Mouse (Mus musculus): Measurements from ENCODE around the gene Fasn.
A peak's percentile ranks its signal among the peaks of the same experiment; 100 is the strongest.
"Not testable (repeated sequence)": the region's sequence is repeated elsewhere in the genome, so short reads cannot be mapped to it uniquely, and the experiment has no call there.

Gene Fasn

DNA sequence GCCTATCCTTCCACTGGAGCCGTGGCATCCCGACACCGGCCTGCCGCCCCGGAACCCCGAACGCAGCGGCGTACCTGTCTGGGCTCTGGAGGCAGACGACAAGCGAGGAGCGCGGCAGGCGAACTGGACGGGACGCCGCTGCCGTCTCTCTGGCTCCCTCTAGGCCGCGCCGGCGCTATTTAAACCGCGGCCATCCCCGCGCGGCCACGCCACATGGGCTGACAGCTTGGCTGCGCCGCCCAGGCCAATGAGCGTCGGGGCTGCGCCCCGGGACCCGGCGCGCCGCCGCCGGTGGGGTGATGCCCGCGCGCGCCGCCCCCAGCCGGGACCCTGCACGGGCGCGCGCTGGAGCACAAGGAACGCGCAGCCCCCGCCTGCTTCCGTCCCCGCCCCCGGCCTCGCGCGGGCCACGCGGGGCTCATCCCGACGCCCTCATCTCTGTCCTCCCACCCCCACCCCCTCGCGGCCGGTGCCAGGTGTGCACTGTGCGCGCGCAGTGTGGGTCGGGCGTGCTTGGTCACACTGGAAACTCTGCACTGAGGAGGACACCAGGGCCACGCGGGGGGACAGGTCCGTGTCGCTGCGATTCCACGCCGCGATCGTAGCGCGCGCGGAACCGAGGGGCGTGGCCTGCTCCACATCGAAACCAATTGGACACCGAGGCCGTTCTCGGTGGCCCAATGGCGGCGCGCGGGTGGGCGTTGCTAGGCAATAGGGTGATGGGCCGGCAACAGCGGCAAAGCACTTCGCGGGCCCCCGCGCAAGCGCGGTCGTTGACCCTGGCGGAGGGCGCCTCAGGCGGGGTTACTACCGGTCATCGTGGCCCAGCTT, at the start of gene Fasn:
Gene Fasn (minus strand): TSS at position 592 of the 831 bp plus-strand sequence.
- peak; percentile 96 for DNase-seq

DNA sequence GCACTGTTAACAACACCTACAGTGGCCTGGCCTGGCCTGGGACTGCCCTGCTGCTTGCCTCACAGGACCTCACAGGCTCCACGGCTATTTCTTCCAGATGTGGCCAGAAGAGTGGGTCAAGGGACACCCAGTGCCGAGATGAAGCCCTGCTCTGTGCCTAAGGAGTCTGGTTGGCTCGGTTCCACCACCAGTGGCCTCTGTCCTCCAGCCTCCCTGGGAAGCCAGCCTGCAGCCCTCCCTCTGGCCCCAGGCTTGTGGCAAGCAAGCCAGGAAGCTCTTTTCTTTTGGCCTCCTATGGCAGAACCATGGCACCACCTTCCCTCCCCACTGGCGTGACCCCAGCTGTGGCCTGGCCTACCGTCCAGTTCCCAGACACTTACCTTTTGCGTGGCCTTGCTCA, 48.9 kb upstream of the Fasn start:
- no peak for DNase-seq

DNA sequence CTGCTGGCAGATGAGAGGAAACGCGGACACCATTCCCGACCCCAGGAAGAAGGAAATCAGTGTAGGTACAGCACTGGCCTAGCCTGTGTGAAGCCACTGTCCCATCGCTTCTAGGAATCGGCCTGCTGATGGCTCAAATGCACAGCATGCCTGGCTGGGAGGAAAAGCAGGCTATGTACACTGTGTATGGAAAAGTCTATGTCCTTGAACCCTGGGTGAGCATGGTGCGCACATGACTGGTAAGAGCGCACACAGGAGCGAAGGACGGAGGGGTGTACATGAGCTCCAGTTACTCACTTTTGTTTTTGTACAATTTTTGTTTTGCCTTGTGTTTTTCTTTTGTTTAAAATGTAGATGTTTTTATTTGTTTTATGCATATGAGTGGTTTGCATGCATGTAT, 47.2 kb upstream of the Fasn start:
- no peak for DNase-seq

DNA sequence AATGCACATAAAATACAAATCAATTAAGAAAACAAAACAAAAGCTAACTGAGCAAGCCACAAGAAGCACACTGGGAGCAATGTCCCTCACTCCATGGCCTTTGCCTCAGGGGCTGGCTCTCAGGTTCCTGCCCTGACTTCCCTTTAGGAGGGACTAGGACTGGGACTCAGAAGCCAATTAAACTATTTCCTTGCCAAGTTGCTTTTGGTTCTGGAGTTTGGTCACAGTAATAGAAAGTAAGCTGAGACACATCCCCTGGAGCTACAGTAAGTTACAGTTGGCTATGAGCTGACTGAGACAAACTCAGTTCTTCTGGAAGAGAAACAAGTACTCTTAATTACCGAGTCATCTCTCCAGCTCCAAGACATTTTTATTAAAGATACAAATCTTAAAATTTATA, 41.5 kb upstream of the Fasn start:
- DNase-seq, result no peak

DNA sequence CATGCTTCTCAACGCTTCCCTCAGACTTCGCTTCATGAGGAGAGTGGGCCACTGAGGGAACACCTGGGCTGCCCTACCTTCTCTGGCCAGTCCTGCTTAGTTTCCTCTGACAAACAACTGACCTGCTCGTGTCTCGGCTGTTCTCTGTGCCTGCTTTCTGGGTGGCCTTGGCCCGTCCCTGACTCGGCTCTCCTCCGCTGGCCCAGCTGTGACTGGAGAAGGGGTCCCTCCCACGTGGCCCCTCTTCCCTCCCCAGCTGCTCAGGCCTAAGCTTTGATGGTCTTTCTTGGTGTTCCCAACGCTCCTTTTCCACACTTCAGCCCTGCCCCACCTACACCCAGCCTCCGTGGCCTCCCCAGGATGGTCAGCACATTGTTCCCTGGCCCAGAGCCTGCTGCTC, 38.5 kb upstream of the Fasn start:
- DNase-seq, result no peak

DNA sequence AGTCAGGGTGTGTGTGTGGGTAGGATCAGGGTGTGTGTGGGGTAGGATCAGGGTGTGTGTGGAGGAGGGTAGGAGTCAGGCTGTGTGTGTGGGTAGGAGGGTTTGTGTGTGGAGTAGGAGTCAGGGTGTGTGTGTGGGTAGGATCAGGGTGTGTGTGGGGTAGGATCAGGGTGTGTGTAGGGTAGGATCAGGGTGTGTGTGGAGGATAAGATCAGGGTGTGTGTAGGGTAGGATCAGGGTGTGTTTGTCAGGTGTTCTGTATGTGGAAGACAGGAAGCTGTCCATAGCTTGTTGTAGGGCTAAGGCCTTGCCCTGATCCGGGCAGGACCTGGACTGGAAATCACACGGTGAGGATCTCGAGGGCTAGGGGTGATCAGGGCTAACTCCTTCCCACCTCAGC, 31.6 kb upstream of the Fasn start:
- DNase-seq, result not testable (repeated sequence)

DNA sequence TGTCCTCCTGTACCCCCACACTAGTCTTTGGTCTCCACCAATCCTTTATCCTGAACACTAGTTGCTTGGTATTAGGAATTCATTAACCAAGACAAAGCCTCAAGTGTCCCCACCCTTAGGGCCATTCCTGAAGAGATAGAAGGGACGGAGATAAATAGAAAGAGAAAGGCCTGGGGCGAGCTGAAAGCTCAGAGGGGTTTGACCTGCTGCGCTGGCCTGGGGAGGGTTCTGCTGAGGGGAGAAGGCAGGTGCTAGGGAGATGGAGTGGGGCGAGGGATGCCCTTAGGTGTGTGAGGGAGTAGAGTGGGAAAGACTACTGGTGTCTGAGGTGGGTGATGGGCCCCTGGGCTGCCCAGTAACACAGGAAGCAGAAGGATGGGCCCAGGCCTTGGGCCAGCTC, 29.4 kb upstream of the Fasn start:
- DNase-seq, result no peak

DNA sequence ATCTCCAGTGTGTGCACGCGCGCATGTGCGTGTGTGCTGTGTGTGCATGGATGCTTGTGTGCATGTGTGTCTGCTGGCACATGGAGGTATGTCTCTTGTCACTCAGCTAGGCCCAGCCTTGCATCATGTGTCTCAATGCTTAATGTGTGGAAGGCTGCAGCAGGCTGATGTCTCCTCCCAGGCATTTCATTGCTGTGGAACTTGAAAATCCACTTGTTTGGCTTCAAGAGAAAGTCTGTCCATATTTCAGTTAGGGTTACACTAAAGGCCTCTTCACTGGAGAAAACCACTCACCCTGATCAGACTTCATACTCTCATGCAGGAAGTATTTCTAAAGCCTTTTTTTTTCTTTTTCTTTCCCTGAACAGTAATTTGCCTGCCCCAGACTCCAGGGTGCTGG, 28.8 kb upstream of the Fasn start:
- no peak for DNase-seq

DNA sequence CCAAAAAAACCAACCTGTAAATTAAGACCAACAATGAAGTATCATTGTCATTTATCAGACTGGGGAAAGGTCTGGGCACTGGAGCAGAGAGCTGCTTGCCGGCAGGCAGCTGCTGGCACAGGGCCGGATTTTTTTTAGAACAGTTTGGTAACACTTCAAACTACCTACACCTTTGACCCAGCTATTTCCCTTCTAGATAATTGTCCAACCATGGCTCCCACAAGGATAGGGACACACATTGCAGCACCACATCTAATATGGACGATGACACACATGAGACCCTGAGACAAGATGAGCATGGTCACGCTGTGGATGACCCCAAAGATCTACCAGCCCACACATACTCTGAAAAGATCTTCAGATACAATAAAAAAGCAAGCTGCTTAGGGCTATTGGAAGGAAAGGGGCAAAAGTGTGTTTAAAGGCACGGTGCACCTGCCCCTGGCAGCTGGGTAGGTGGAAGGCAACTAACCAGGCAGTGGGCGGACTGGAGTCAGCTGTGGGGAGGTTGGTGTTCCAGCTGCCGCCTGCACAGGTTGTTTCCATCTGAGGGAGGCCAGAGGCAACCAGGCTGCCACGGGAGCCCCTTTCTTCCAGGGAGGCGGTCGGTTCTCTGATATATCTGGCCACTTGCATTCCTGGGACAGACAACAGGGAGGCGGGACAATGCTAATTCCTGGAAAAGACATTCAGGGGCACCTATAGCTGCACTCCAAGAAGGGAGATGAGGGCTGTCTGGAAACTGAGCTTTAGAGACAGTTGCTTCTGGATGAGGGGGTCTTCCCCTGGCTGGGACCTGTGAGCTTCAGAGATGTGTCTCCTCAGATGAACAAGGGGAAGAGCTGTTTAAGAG, 28.0 kb upstream of the Fasn start:
- DNase-seq, result peak; percentile 69

DNA sequence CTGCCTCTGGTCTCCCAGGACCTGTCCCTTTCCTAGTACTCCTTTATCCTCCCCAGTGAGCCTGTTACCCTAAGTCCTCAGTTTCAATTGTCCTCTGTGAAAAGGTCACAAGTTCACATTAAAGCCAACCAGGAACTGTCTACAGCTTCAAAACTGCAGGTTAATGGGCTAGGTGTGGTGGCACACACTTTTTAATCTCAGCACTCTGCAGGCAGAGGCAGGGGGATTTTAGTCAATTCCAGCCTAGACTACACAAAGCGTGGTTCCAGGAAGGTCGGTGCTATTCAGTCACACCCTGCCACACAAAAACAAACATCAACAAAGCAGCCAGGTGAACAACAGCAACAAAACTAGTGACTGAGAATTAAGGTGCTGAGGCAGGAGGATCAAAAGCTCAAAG, 27.2 kb upstream of the Fasn start:
- DNase-seq, result no peak

DNA sequence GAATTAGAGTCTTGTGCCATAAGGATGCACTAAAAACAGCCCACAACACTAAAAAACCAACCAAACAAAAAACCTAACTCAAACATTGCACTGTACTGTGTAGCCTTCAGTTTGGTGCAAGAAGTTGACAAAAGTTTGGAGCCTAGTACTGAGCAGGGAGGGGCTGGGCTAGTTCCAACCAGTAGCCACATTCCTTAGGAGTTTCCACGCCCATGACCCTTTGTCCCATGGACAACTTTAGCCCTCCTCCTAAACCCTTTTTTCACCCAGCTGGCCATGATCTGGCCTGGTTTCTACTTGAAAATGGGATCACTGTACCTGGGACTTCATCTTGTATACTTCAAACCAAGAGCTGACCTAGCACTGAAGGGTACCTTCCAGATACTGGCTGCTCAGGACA, 26.8 kb upstream of the Fasn start:
- no peak for DNase-seq

DNA sequence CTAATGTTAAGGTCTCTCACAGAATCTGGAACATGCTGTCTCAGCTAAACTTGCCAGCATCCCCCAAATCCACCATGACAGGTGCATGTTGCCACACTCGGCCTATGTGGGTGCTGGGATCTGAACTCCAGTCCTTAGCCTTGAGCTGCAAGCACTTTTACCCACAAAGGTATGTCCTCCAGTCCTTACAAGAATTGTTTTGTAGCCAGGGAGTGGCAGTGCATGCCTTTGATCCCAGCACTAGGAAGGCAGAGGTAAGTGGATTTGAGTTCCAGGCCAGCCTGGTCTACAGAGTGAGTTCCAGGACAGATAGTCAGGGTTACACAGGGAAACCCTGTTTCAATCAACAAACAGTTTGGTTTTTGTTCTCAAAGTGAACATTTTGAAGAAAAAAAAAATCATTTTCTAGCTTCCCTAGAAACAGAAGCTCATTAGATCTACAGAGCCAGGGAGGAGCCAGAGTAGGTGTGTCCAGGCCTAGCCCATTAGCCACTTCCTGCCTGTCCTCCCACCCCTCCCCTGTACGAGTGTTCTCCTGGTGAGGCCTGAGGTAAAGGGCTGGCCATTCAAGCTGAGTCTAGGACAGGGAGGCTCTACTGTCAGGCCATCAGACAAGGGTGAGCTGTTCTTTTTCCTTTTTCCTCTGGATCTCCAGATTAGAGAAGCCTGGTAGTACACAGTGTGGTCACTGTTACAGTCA, 26.1 kb upstream of the Fasn start:
- DNase-seq, result peak; percentile 21

DNA sequence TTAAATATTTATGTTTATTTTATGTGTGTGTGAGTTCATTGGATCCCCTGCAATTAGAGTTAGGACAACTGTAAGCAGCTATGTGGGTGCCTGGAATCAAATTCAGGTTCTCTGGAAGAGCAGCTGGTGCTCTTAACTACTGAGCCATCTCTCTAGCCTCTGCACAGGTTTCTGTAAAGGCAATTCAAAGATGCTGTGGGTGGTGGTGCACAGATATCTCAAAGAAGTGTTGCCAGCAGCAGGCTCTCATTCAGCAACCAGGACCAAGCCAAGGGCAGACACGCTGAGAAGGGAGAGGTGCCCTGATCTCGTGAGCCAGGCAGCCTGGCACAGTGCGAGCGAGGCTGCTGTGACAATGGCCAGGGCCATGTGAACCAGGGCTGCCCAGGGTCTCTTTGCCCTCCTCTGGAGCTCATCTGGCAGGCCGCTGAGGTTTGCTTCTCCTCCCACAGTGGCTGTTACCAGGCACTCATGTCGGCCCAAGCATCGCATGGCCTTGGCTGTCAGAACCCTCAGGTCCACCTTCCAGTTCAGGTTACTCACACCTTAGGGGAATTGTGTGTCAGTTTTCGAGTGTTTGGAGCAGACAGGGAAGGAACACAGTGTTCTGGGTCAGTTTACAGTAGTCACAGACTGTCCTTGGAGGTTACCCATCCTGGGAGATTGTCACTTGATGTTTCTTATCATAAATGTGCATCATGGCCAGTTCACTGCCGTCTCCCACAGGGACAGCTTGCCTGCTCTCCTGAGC, 22.6 kb upstream of the Fasn start:
- no peak for DNase-seq

DNA sequence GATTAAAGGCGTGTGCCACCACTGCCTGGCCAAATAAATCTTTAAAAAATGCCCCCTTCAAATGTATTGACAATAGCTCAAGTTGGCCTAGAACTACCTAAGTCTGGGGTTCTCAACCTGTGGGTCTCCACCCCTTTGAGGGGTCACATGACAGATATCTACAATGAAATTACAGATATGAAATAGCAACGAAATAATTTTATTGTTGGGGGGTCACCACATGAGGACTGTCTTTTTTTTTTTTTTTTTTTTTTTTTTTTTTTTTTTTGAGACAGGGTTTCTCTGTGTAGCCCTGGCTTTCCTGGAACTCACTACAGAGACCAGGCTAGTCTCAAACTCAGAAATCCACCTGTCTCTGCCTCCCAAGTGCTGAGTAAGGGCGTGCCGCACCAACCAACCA, 20.0 kb upstream of the Fasn start:
- no peak for DNase-seq

DNA sequence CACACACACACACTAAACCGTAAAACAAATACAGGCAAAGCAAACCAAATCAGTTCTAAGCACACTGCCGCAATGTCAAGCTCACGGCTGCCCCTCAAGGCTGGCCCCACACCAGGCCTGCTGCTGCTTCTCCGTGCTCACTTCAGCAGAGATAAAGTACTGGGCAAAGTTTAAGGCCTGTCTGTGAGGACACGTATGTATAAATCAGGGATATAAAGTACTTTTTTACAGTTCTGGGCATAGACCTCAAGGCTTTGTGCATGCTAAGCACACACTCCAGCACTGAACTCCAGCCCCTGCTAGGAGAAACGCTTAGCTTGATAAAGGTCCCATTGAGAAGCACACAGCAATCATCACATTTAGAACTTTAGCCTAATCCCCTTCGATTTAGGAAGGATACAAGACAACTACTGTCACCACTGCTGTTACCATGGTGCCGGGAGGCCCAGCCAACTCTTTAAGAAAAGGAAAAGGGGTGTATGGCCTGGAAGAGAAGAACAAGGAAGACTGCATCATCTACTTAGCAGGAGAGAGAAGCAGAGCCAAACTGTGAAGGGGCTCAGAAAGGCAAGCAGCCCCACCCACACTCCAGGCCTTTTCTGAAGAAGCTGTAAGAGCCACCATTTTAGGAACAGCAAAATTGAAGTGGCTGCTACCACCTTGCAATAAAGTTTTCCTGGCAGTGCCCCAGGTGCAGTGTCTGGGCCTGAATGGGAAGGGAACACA, 9.4 kb upstream of the Fasn start:
- peak; percentile 51 for DNase-seq

DNA sequence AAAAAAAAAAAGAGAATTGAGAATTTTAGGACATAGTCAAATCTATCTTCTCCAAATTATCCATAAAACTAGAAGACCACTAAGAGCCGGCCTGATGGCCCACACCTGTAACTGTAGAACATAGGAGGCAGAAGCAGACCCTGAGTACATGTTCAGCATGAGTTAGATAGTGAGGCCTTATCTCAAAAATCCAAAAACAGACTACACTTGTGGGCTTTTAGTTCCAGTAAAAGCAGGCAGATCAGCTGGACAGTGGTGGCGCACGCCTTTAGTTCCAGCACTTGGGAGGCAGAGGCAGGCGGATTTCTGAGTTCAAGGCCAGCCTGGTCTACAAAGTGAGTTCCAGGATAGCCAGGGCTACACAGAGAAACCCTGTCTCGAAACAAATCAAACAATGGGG, 8.6 kb upstream of the Fasn start:
- not testable (repeated sequence) for DNase-seq

DNA sequence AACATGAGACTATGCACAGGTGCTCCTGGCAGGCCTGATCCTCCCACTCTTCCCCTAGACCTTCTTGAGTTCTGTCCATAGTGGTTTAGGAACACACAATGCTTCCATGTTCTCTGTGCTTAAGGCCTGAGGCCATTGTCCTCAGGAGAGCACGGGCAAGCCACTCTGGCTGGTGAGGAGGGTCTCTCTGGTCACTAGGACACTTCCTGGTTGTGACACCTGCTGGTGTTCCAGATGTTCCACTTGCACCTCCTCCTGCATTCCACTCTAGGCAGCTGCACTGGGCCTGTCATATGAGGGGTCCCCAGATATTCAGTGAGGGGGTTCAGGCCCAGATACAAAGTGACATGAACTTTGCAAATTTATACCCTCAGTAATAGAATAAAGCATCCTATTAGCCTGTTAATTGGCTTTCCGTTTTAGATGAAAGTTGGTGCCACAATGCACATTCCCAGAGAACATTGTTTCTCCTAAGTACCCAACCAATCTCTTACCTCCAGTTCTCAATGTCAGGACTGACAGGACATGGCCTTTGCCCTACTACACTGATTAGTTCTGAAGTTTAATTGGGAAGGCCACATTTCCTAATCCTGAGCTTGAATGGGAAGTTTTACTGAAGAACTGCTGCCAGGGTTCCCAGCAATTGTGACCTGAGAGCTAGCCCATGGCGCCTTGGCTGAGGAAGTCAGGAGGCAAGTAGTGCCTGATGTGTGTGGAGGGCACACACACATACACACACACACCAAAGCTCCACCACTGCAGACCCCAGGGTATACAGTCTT, 7.5 kb upstream of the Fasn start:
- DNase-seq, result no peak

DNA sequence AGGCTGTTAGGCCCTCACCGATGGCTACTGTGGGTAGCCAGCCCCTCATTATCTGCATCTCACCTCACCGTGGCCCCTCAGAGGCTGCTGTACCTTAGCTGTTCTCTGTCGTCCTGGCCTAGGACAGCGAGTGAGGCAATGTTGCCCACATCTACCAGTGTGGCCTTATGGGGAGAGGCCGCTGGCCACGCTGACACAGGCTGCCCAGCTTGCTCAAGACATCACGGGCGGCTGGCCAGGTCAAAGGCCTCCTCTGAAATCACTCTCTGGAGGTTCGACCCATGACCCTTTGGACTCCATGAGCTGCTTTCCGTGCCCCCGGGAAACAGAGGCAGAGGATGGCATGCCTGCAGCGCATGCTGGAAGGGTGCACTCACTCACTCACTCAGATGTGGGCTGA, 6.3 kb upstream of the Fasn start:
- no peak for DNase-seq

DNA sequence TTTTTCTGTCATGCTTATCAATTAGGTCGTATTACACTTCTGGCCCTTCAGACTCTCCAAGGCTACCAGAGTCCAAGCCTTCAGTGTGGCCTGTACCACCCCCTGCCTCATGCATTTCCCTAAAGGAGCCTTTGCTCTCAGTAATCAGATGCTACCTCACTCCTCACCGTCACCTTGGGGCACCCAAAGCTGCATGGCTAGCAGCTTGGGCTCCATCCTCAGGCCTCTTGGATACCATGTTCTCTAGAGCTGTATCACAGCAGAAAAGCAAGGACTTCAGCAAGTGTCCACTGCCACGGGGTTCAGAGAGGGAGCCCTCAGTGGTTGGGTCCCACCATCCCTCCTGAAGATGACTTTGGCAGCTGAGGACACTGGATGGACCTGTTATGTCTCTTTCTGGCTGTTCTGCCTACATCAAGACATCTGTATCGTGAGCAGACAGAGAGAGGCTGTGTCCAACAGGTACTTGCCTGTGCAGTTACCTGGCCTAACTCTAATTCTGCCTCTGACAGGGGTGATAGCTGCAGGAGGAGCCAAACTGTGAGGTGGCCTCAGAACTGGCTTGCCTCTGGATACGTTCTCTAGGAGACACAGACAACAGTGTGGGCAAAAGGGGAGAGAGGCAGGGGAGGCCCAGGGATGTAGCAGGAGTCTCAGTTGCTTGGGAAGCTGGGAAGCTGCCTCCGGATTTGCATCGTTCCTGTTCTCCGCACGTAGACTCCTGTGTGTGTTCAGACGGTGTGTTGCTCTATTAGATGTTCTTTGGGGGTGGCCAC, 5.6 kb upstream of the Fasn start:
- DNase-seq, result no peak

DNA sequence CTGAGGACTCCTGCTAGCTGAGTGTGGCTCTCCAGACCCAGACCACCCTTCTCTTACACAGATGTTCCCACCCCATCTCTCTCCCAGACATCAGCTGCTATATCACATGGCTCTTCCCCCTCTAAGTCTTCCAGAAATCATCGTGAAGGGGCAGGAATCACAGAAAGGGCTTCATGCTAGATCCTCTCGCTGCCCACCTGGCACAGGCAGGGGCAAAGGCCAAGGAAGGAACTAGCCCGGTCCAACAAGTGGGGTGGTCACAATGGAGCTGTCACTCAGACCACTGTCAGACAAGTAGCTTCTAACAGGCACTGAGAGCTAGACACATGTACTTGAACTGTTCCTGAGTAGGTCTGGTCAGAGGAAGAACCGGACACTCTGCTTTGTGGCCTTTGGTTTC, 4.1 kb upstream of the Fasn start:
- DNase-seq, result no peak

All from lung, postnatal 14 days (tissue).